Mouse (Mus musculus) erythroblast, embryonic 14.5 days (primary cell): ENCODE results near the gene Pgk1.

Source experiments
- GATA1 ChIP-seq: IDR thresholded peaks from 2 replicates; pipeline ENCODE4 v1.6.1; 2012; ENCODE audit warnings: low read length, inconsistent platforms, mixed read lengths
- TAL1 ChIP-seq: IDR thresholded peaks from 3 replicates; pipeline ENCODE4 v1.6.1; 2012; ENCODE audit warnings: low read length, inconsistent platforms, mixed read lengths

DNA sequence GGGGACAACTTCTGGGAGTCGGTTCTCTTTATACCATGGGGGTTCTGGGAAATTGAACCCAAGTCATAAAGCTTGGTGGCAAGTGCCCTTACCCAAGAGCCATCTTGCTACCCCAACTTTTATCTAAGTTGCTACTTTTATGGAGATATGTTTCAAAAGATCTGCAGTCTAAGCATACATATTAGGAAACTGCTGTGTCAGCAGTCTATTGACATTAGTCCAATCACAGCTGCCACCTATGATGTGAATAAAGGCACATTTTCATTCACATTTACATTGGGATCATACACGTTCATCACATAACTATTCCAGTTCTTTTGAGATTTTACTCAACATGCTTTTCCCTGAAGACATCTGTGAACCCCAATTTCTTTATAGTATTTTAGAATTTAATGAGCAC, 22.2 kb downstream of the Pgk1 start:
- TF ChIP-seq TAL1 (no peak), GATA1 (no peak)
